Mouse (Mus musculus) forebrain, embryonic 16.5 days (tissue): ENCODE measurements around the gene Hnrnpul2. TPM values are rescaled to one million over a fixed set of nuclear protein-coding genes. Genes with fewer than 3 reads are reported as not detected.
"Not testable (repeated sequence)": the region's sequence is repeated elsewhere in the genome, so short reads cannot be mapped to it uniquely, and the experiment has no call there.

Experiments
- ATAC-seq: fragments of 200-750 bp; cut with Nextera tagmentation; 2 replicates; pipeline ENCODE4 v1.8.0; 2017; ENCODE audit warnings: mild to moderate bottlenecking, moderate library complexity
- H3K27ac ChIP-seq: fragments of 300-500 bp; sonication (generic); 2 replicates; pipeline ENCODE4 v1.5.1; 2014; ENCODE audit warnings: low read length, control low read depth
- H3K27me3 ChIP-seq: fragments of 300-500 bp; sonication (generic); replicated peaks from 2 replicates; pipeline ENCODE4 v1.6.1; 2014; ENCODE audit warnings: low read length; ENCODE audit not compliant: control insufficient read depth, insufficient read depth
- H3K36me3 ChIP-seq: fragments of 300-500 bp; sonication (generic); 2 replicates; pipeline ENCODE4 v1.6.1; 2014; ENCODE audit not compliant: control insufficient read depth, insufficient read depth
- H3K4me1 ChIP-seq: fragments of 300-500 bp; sonication (generic); replicated peaks from 2 replicates; pipeline ENCODE4 v1.6.1; 2014; ENCODE audit warnings: low read length; ENCODE audit not compliant: control insufficient read depth, insufficient read depth
- H3K4me2 ChIP-seq: fragments of 300-500 bp; sonication (generic); 2 replicates; pipeline ENCODE4 v1.6.1; 2014; ENCODE audit warnings: mild to moderate bottlenecking, low read length, control low read depth
- H3K4me3 ChIP-seq: fragments of 300-500 bp; sonication (generic); replicated peaks from 2 replicates; pipeline ENCODE4 v1.5.1; 2014; ENCODE audit warnings: mild to moderate bottlenecking, low read length, control low read depth
- H3K9ac ChIP-seq: fragments of 300-500 bp; sonication (generic); replicated peaks from 2 replicates; pipeline ENCODE4 v1.6.1; 2014; ENCODE audit warnings: low read depth, low read length, control low read depth
- H3K9me3 ChIP-seq: fragments of 300-500 bp; sonication (generic); 2 replicates; pipeline ENCODE4 v1.6.1; 2016; ENCODE audit warnings: low read length; ENCODE audit not compliant: control insufficient read depth
- WGBS: fragments of 180-500 bp; shearing (Covaris S2); extraction: QIAGEN DNeasy Blood & Tissue Kit; methylation state at CpG from one replicate; pipeline ENCODE4 v1.1.7; 2014; 5-methylcytosine and 5-hydroxymethylcytosine counted together
- polyA plus RNA-seq: library from polyadenylated mRNA; unstranded; fragments of >200 nt; fragmentation: Nextera tagmentation; extraction: Ambion mirVana; gene quantifications from 2 replicates; pipeline ENCODE4 v1.2.1, GENCODE M21; 2015

Gene Hnrnpul2
- polyA plus RNA-seq, 1 experiment from 2014 or later, result 5.5 TPM

DNA sequence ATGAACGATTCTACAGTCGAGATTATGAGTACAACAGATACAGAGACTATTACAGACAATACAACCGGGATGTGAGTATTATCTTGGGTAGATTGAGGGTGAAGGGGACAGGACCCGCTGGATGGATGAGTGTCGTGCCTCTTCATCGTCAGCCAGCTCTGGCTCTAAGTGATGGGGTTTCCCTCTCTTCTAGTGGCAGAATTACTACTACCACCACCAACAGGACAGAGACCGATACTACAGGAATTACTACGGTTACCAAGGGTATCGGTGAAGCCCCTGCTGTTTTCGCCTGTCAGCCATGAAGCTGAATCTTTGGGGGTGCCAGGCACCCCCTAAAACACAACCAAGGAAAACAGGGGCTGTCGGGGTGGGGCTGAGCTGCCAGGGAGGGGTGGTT is 11.5 kb downstream of the Hnrnpul2 start:
- no peak overlapping the region for H3K4me3 ChIP-seq
- no peak overlapping the region for H3K4me2 ChIP-seq
- H3K4me1 ChIP-seq, result no peaks in the 10 kb centered on the region
- ATAC-seq, result 0 out of 2 replicates have a peak, but pooled peaks have one; percentile 7
- H3K27me3 ChIP-seq, result no peaks in the 10 kb centered on the region
- 80% methylated on average over 11 of the region's 11 CpGs for WGBS
- H3K36me3 ChIP-seq, result peaks cover 65% of the 10 kb centered on the region
- H3K27ac ChIP-seq, result no peak overlapping the region
- no peak overlapping the region for H3K9ac ChIP-seq
- no peaks in the 10 kb centered on the region for H3K9me3 ChIP-seq

GRCm38 (mm10) chr19:8832971-8833370 is 13.2 kb downstream of the Hnrnpul2 start:
- WGBS, result 87% methylated on average over 4 of the region's 4 CpGs
- Histone ChIP-seq H3K9ac (no peak overlapping the region), H3K36me3 (peaks cover 49% of the 10 kb centered on the region), H3K27me3 (no peaks in the 10 kb centered on the region), H3K4me2 (no peak overlapping the region), H3K4me1 (no peaks in the 10 kb centered on the region), H3K9me3 (no peaks in the 10 kb centered on the region), H3K4me3 (no peak overlapping the region), H3K27ac (no peak overlapping the region)
- no peak for ATAC-seq

- H3K27me3 ChIP-seq, H3K4me3 ChIP-seq, H3K27ac ChIP-seq, H3K4me2 ChIP-seq, ATAC-seq, H3K9me3 ChIP-seq, H3K9ac ChIP-seq: not testable (repeated sequence)
- Histone ChIP-seq H3K36me3 (peaks cover 17% of the 10 kb centered on the region), H3K4me1 (peaks cover 20% of the 10 kb centered on the region)
- WGBS, result 98% methylated on average over 10 of the region's 10 CpGs
Measured at GRCm38 (mm10) chr19:8836327-8836726, 16.5 kb downstream of the Hnrnpul2 start.

GRCm38 (mm10) chr19:8837251-8837791 is 17.5 kb downstream of the Hnrnpul2 start, which contains the start of gene Bscl2:
Gene Bscl2 (plus strand): TSS chr19:8837467.
- no peaks in the 10 kb centered on the region for H3K27me3 ChIP-seq
- H3K4me1 ChIP-seq, result peaks cover 22% of the 10 kb centered on the region
- peak within 1 kb of the TSS; percentile 74 for H3K4me3 ChIP-seq
- H3K27ac ChIP-seq, result peak within 1 kb of the TSS; percentile 98
- H3K36me3 ChIP-seq, result peaks cover 13% of the 10 kb centered on the region
- peak within 1 kb of the TSS; percentile 91 for H3K4me2 ChIP-seq
- no peaks in the 10 kb centered on the region for H3K9me3 ChIP-seq
- peak within 1 kb of the TSS; percentile 76 for H3K9ac ChIP-seq
- under 1% methylated on average over 38 of the region's 38 CpGs for WGBS
- ATAC-seq, result peak; percentile 72

DNA sequence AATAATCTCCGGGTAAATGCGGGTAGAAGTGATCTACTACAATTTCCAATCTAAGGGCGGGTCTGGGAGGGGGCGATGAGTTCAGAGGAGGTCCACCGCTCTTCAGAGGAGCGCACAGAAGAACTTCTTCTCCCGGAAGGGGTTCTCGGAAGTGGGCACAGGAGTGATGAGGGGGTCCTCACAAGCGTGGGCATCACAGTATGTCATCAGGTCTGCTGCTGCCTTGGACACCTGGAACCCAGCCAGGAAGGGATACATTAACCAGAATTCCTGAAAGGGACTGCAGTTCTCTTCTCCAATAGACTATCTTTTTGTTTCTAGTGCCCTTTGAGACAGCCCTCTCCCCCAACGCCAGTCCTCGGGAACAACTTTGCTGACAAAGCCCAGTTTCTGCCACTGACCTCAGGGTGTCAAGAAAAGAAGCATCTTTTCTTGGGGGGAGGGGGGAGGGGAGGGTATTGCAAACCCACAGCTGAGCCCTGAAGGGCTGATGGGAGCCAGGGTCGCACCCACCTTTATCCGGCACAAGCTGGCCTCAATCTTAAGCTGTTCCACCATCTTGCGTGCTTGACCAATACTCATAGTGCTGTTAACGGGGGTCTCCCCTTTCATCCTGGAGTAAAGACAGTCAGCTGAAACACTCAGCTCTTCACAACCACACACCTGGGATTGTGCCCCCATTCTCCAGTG is 18.4 kb downstream of the Hnrnpul2 start:
- WGBS, result 8% methylated on average over 15 of the region's 15 CpGs
- Histone ChIP-seq H3K9ac (peak overlapping the region; percentile 76), H3K4me1 (peaks cover 22% of the 10 kb centered on the region), H3K27me3 (no peaks in the 10 kb centered on the region), H3K9me3 (no peaks in the 10 kb centered on the region), H3K4me2 (peak overlapping the region; percentile 91), H3K4me3 (peak overlapping the region; percentile 74), H3K27ac (peak overlapping the region; percentile 98), H3K36me3 (peaks cover 11% of the 10 kb centered on the region)
- ATAC-seq, result no peak

DNA sequence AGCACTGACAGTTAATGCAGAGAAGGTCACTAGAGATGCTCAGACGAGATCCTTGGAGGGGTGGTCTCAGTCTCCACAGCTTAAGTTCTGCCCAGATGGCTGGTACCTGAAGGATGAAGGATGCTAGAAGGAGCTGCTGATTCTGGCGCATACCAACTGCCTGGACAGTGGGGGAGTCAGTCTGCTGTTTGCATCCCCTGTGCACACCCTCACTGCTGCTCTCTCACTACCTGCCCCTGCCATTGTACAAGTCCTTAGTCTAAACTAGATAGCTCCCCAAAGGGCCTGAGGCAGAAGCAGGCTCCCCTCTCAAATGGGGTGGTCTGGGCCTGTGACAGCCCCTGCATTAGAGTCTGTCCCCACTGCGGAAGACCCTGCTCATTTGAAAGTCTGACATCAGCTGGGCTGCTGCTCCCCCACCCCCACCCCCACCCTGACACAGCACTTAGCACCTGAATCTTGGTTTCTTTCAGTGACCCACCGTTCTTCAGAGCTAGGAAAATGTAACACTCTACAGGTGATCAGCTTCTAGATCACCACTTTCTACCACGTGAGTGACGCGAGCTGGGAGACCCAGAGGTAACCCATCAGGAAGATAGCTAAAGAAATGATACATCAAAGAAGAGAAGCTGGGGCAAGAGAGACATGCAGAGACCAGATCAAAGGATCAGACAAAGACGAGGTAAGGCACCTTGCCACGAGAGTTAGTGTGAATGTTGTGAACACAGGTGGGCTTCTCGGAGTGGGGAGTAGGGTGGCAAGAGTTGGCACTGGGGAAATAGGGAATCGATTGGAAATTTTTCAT is 19.5 kb downstream of the Hnrnpul2 start, which contains the start of gene Gng3:
TSS of gene Gng3 (minus strand) at position 92 of the 805 bp plus-strand sequence.
- Histone ChIP-seq H3K4me3 (peak within 1 kb of the TSS; percentile 74), H3K9me3 (no peaks in the 10 kb centered on the region), H3K4me1 (peaks cover 22% of the 10 kb centered on the region), H3K27me3 (no peaks in the 10 kb centered on the region), H3K36me3 (peaks cover 9% of the 10 kb centered on the region), H3K4me2 (peak within 1 kb of the TSS; percentile 91), H3K27ac (peak within 1 kb of the TSS; percentile 98), H3K9ac (peak within 1 kb of the TSS; percentile 76)
- 23% methylated on average over 11 of the region's 11 CpGs for WGBS
- ATAC-seq, result peak; percentile 83

DNA sequence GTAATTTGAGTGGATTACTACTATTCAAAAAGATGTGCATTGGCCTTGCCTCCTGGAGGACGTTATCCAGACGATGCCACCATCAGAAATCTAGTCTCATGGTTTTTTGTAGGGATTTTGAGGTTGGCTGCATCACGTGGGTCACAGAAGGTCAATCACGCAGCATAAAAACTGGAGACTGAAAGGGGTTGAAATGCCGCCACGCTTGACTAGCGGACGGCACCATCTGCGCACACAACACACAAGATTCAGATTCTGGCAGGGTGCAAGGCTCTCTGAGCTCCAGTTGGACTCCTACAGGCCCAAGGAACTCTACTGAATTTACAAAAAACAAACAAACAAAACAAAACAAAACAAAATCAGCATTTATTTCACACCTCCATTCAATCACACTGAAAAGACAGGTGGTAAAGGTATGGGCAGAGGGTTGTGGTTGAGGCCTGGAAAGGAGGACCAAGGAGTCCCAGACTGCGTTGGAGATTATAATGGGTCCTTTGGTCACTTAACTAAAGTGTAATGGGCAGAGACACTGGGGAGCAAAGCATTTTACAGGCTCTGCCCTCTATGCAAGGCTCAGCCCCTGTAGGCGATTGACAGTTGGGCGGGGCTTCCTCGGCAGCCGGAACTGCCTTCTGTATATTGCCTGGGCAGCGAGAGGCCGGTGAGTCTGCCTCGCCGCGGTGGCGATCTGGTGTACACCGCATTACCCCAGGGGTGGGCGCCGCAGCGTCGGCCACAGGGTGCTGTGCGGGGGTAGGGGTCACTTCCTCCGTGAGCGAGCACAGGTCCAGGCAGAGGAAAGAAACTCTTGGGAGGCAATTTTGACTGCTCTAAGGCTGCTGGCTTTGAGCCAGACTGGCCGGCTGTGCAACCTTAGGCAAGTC is 20.3 kb downstream of the Hnrnpul2 start:
- H3K4me3 ChIP-seq, result peak overlapping the region; percentile 74
- WGBS, result 10% methylated on average over 29 of the region's 29 CpGs
- H3K27ac ChIP-seq, result peak overlapping the region; percentile 98
- peak overlapping the region; percentile 76 for H3K9ac ChIP-seq
- ATAC-seq, result peak; percentile 18
- H3K36me3 ChIP-seq, result peaks cover 4% of the 10 kb centered on the region; the same call in 1 of the 2 replicates
- no peaks in the 10 kb centered on the region for H3K9me3 ChIP-seq
- H3K4me1 ChIP-seq, result peaks cover 24% of the 10 kb centered on the region
- H3K4me2 ChIP-seq, result peak overlapping the region; percentile 91
- H3K27me3 ChIP-seq, result no peaks in the 10 kb centered on the region

DNA sequence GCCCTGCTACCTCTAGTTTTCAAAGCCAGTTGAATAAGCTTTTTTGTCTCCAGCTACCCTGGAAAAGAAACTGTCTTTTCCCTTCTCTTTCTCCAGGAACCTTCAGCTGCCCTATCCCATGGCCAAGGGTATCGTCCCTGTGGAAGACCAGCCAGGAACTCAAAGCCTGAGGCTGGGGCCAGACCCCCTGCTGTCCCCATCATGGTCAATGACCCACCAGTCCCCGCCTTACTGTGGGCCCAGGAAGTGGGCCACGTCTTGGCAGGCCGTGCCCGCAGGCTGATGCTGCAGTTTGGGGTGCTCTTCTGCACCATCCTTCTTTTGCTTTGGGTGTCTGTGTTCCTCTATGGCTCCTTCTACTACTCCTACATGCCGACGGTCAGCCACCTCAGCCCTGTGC is 21.2 kb downstream of the Hnrnpul2 start:
- Histone ChIP-seq H3K4me1 (peaks cover 24% of the 10 kb centered on the region), H3K4me2 (peak overlapping the region; percentile 91), H3K9ac (peak overlapping the region; percentile 76), H3K27ac (no peak overlapping the region), H3K4me3 (peak overlapping the region; percentile 74), H3K27me3 (no peaks in the 10 kb centered on the region), H3K36me3 (0 out of 2 replicates have a peak, but pooled peaks cover 3% of the 10 kb centered on the region), H3K9me3 (no peaks in the 10 kb centered on the region)
- WGBS, result 89% methylated on average over 7 of the region's 7 CpGs
- no peak for ATAC-seq
